ENCODE assay signal across 8 mouse cellular contexts in the genomic region with DNA sequence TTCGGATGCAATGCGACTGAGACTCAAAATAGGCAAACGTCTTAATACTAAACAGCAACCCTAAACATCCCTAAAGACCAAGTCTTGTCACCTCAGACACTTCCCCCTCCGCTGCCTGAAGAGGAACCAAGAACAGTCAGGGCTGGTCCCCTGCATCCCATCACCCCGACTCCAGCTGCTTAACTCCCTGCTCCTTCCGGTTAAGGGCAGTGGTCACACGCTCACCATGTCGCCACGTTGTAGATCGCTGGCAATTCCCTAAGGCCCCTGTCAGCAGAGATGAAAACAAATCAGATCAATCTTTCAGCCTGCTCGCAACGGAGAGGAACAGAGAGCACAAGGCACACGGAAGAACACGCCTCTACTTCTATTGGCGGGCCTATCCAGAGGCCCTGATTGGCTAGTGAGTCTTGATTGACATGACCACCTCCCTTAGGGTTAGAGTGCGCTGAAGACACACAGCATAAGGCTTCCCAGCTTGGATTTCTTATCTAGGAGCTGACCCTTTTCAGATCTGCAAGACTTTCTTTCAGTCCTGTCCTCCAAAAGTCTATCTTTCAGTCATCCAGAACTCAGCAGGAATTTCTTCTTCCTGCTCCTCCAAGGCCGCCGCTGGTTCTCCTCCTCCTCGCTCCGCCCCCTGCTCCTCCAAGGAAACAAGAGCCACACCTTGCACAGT.
DNase-seq lines count a peak whose midpoint lies in the region; ATAC-seq and TF ChIP-seq lines count a peak whose summit lies in the region.
"Not testable (repeated sequence)": the region's sequence is repeated elsewhere in the genome, so short reads cannot be mapped to it uniquely, and the experiment has no call there.

No protein-coding gene starts in this region.

- TF ChIP-seq CTCF in bone marrow, adult 2 months (IDR thresholded peaks at IDR 0.05; ENCODE audit: control insufficient read depth, insufficient read depth, low read length); heart, adult 2 months (IDR thresholded peaks at IDR 0.05): not testable (repeated sequence)

- intact Hi-C loops in heart, adult 2 months (cut with DNase I), result loop anchor here (10.0 kb wide), 1 partner anchor 100 kb away; a partner anchor contains a TSS
- intact Hi-C loops in left cerebral cortex, postnatal 4 days (cut with DNase I), result not testable (repeated sequence)

- not testable (repeated sequence) for TF ChIP-seq POLR2A in bone marrow, adult 2 months (IDR thresholded peaks at IDR 0.05; ENCODE audit: borderline replicate concordance, control insufficient read depth, low read depth, low read length)
- 0 out of 2 replicates have a peak, but pooled peaks have one; percentile 11 for TF ChIP-seq POLR2A in heart, adult 2 months (IDR thresholded peaks at IDR 0.05; ENCODE audit: insufficient read depth, low read depth, low read length)

- H3K27ac ChIP-seq in bone marrow, adult 2 months (ENCODE audit: control insufficient read depth, insufficient read depth, low read depth, low read length, poor library complexity); embryonic facial prominence, embryonic 14.5 days (replicated peaks; ENCODE audit: low read depth, low read length): not testable (repeated sequence)
- H3K27ac ChIP-seq in heart, adult 2 months, result peak overlapping the region; percentile 67
- H3K27ac ChIP-seq in midbrain, embryonic 10.5 days (replicated peaks), result peak overlapping the region; percentile 79

- peak; percentile 69 for DNase-seq in 3134 (ENCODE audit: extremely low read depth, insufficient read length, low spot score)
- peak; percentile 61 for DNase-seq in embryonic facial prominence, embryonic 14.5 days (ENCODE audit: low spot score)
- peak; percentile 55 to 71 for DNase-seq in heart, adult 2 months
- DNase-seq in kidney, adult 18-20 months, result peak; percentile 58
- peak; percentile 4 for DNase-seq in left cerebral cortex, postnatal 4 days
- DNase-seq in midbrain, embryonic 10.5 days (ENCODE audit: low spot score), result peak; percentile 61
- peak; percentile 8 to 20 for DNase-seq in right cerebral cortex, postnatal 36 days (ENCODE audit: low spot score in 2 of 2)

- peak overlapping the region; percentile 57 for H3K9ac ChIP-seq in embryonic facial prominence, embryonic 14.5 days (ENCODE audit: low read depth, low read length)
- H3K9ac ChIP-seq in heart, adult 2 months (ENCODE audit: low read depth, low read length), result peak overlapping the region; percentile 64

- H3K36me3 ChIP-seq in embryonic facial prominence, embryonic 14.5 days (ENCODE audit: control insufficient read depth, insufficient read depth, low read length), result peaks cover 14% of the 10 kb centered on the region; the same call in 1 of the 2 replicates
- not testable (repeated sequence) for H3K36me3 ChIP-seq in heart, adult 2 months (ENCODE audit: control insufficient read depth, insufficient read depth, low read length)
- peaks cover 34% of the 10 kb centered on the region for H3K36me3 ChIP-seq in midbrain, embryonic 10.5 days

- WGBS in bone marrow, adult 2 months, result 1% methylated on average over 20 of the region's 20 CpGs
- WGBS in embryonic facial prominence, embryonic 14.5 days, result under 1% methylated on average over 15 of the region's 20 CpGs
- under 1% methylated on average over 20 of the region's 20 CpGs for WGBS in heart, adult 2 months
- WGBS in midbrain, embryonic 10.5 days, result 2% methylated on average over 20 of the region's 20 CpGs

- H3K79me2 ChIP-seq in heart, adult 2 months (replicated peaks; ENCODE audit: control insufficient read depth, insufficient read depth, low read length), result not testable (repeated sequence)

- H3K9me3 ChIP-seq in embryonic facial prominence, embryonic 14.5 days (ENCODE audit: control insufficient read depth, low read length), result peaks cover 26% of the 10 kb centered on the region
- H3K9me3 ChIP-seq in midbrain, embryonic 10.5 days (replicated peaks), result peaks cover 21% of the 10 kb centered on the region

- ATAC-seq in embryonic facial prominence, embryonic 14.5 days (ENCODE audit: low read depth), result peak; percentile 100

- H3K4me3 ChIP-seq in bone marrow, adult 2 months (replicated peaks; ENCODE audit: control insufficient read depth, low read depth, low read length), result peak overlapping the region; percentile 47
- H3K4me3 ChIP-seq in embryonic facial prominence, embryonic 14.5 days (ENCODE audit: low read depth, low read length), result peak overlapping the region; percentile 39
- H3K4me3 ChIP-seq in heart, adult 2 months, result peak overlapping the region; percentile 51
- H3K4me3 ChIP-seq in midbrain, embryonic 10.5 days, result peak overlapping the region; percentile 55

- not testable (repeated sequence) for H3K27me3 ChIP-seq in embryonic facial prominence, embryonic 14.5 days (replicated peaks; ENCODE audit: control insufficient read depth, insufficient read depth, low read length); heart, adult 2 months (ENCODE audit: control insufficient read depth, insufficient read depth, low read length); midbrain, embryonic 10.5 days (ENCODE audit: low read depth, poor library complexity, severe bottlenecking)

- TF ChIP-seq EP300 in heart, adult 2 months (IDR thresholded peaks at IDR 0.05; ENCODE audit: insufficient read depth, low read depth, low read length), result not testable (repeated sequence)

- not testable (repeated sequence) for H3K4me1 ChIP-seq in bone marrow, adult 2 months (ENCODE audit: control insufficient read depth, insufficient read depth, low read length); embryonic facial prominence, embryonic 14.5 days (ENCODE audit: control insufficient read depth, insufficient read depth, low read length); heart, adult 2 months (ENCODE audit: control insufficient read depth, insufficient read depth, low read length); midbrain, embryonic 10.5 days

- peak overlapping the region; percentile 52 for H3K4me2 ChIP-seq in embryonic facial prominence, embryonic 14.5 days (ENCODE audit: low read depth, low read length)

Comparison
In these comparisons a context has a peak if more than half of its experiments do, and no peak if none do; other contexts are left out.
1. DNase-seq: peak in every context shown above with its lines; median percentile 69 in 3134; 63 in heart, adult 2 months; 61 in embryonic facial prominence, embryonic 14.5 days; 61 in midbrain, embryonic 10.5 days; 58 in kidney, adult 18-20 months; 14 in right cerebral cortex, postnatal 36 days; 4 in left cerebral cortex, postnatal 4 days.